Comparison of ENCODE assay signal across 11 mouse cellular contexts in the genomic region with DNA sequence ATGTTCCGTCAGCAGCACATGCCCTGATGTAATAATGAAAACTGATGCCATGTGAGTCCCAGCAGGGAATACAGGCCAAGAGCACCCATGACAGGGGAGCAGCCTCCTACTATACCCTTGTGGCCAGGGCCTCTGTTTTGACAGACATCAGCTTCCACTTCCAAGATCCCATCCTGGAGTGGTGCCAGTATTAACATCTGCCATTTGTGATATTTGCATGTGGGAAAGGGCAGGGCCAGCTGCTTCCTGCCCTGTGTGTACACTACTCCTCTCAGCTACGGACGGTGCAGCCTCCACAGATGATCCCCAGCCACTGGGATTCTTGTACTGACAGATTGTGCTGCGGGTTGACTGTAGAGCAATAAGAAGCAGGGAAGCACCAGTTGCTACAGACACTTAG.
DNase-seq lines count a peak whose midpoint lies in the region; ATAC-seq and TF ChIP-seq lines count a peak whose summit lies in the region.
"Had no signal": no experiment of that assay in that cellular context is flagged by ENCODE, and none has a peak within 500 bp of the region (broad histone marks: within the 10 kb centered on the region; RNA-seq: fewer than 3 reads in every experiment).

No protein-coding gene starts in this region.

- no peak for TF ChIP-seq CTCF in liver, postnatal 0 days (IDR thresholded peaks at IDR 0.05; ENCODE audit: low read depth)

- peak; percentile 9 to 25 for DNase-seq in cerebellum, postnatal 14 days
- no peak for DNase-seq in cerebellum, postnatal 25 days
- DNase-seq in liver, postnatal 0 days = no peak
- DNase-seq in heart, postnatal 4 days = peak; percentile 65
- DNase-seq in right cerebral cortex, postnatal 25 days = no peak
- DNase-seq in frontal cortex, adult 2 months (ENCODE audit: extremely low spot score in 1 of 2, low spot score in 1 of 2) = no peak
- DNase-seq: adrenal gland, postnatal 10 days; B cell, adult 2 months had no signal

- no peaks in the 10 kb centered on the region for H3K9me3 ChIP-seq in liver, postnatal 0 days (ENCODE audit: low read length)
- no peaks in the 10 kb centered on the region for H3K9me3 ChIP-seq in liver, embryonic 12.5 days (replicated peaks)
- no peaks in the 10 kb centered on the region for H3K9me3 ChIP-seq in midbrain, embryonic 16.5 days (replicated peaks; ENCODE audit: control insufficient read depth, low read length, poor library complexity, severe bottlenecking)
- H3K9me3 ChIP-seq: limb, embryonic 15.5 days had no signal

- H3K4me1 ChIP-seq in liver, postnatal 0 days (ENCODE audit: insufficient read depth) = no peaks in the 10 kb centered on the region
- H3K4me1 ChIP-seq in liver, embryonic 12.5 days = no peaks in the 10 kb centered on the region
- H3K4me1 ChIP-seq in midbrain, embryonic 16.5 days (ENCODE audit: control insufficient read depth, insufficient read depth, low read length) = no peaks in the 10 kb centered on the region; the same call in 1 of the 2 replicates

- no peak overlapping the region for H3K4me2 ChIP-seq in liver, postnatal 0 days (ENCODE audit: low read depth, low read length)
- H3K4me2 ChIP-seq in liver, embryonic 12.5 days = no peak overlapping the region
- H3K4me2 ChIP-seq in midbrain, embryonic 16.5 days (ENCODE audit: low read length) = no peak overlapping the region
- H3K4me2 ChIP-seq: limb, embryonic 15.5 days had no signal

- H3K27ac ChIP-seq in liver, postnatal 0 days (ENCODE audit: low read depth) = no peak overlapping the region
- H3K27ac ChIP-seq in liver, embryonic 12.5 days = no peak overlapping the region
- H3K27ac ChIP-seq in midbrain, embryonic 16.5 days (ENCODE audit: low read length) = no peak overlapping the region
- H3K27ac ChIP-seq: limb, embryonic 15.5 days had no signal

- no peak overlapping the region for H3K4me3 ChIP-seq in liver, postnatal 0 days (ENCODE audit: low read depth, low read length)
- H3K4me3 ChIP-seq in liver, embryonic 12.5 days = no peak overlapping the region
- H3K4me3 ChIP-seq in midbrain, embryonic 16.5 days (ENCODE audit: low read depth, low read length) = no peak overlapping the region
- H3K4me3 ChIP-seq: limb, embryonic 15.5 days had no signal

- ATAC-seq in liver, postnatal 0 days = peak; percentile 35
- no peak for ATAC-seq in liver, embryonic 12.5 days
- ATAC-seq in midbrain, embryonic 16.5 days = peak; percentile 50; the same call in 1 of the 2 replicates

- no peaks in the 10 kb centered on the region for H3K36me3 ChIP-seq in liver, postnatal 0 days (replicated peaks; ENCODE audit: insufficient read depth, low read length)
- H3K36me3 ChIP-seq in liver, embryonic 12.5 days = no peaks in the 10 kb centered on the region
- H3K36me3 ChIP-seq in midbrain, embryonic 16.5 days (ENCODE audit: control insufficient read depth, insufficient read depth, low read length) = peaks cover 3% of the 10 kb centered on the region
- H3K36me3 ChIP-seq: limb, embryonic 15.5 days had no signal

- H3K27me3 ChIP-seq in liver, postnatal 0 days (ENCODE audit: insufficient read depth, low read length) = no peaks in the 10 kb centered on the region
- no peaks in the 10 kb centered on the region for H3K27me3 ChIP-seq in liver, embryonic 12.5 days (replicated peaks)
- H3K27me3 ChIP-seq in midbrain, embryonic 16.5 days (ENCODE audit: control insufficient read depth, insufficient read depth, low read depth, low read length) = no peaks in the 10 kb centered on the region
- H3K27me3 ChIP-seq: limb, embryonic 15.5 days had no signal

- H3K9ac ChIP-seq in liver, postnatal 0 days (replicated peaks) = no peak overlapping the region
- no peak overlapping the region for H3K9ac ChIP-seq in liver, embryonic 12.5 days
- no peak overlapping the region; the same call in 1 of the 2 replicates for H3K9ac ChIP-seq in midbrain, embryonic 16.5 days (ENCODE audit: low read depth, low read length)
- H3K9ac ChIP-seq: limb, embryonic 15.5 days had no signal

- TF ChIP-seq EP300 in liver, postnatal 0 days (IDR thresholded peaks at IDR 0.05; ENCODE audit: low read depth) = no peak

- WGBS in liver, postnatal 0 days (ENCODE audit: insufficient replicate concordance) = 32% methylated on average over 4 of the region's 4 CpGs
- 61% methylated on average over 4 of the region's 4 CpGs for WGBS in liver, embryonic 12.5 days (ENCODE audit: insufficient replicate concordance)
- 47% methylated on average over 4 of the region's 4 CpGs for WGBS in midbrain, embryonic 16.5 days

Comparison
In these comparisons a context has a peak if more than half of its experiments do, and no peak if none do; other contexts are left out.
1. DNase-seq: peak in cerebellum, postnatal 14 days (2 of 2) and heart, postnatal 4 days (single experiment); none in cerebellum, postnatal 25 days (0 of 2), liver, postnatal 0 days (single experiment), right cerebral cortex, postnatal 25 days (single experiment) and frontal cortex, adult 2 months (0 of 2).